Mouse (Mus musculus): ENCODE results near the gene Pde4a.

- TF ChIP-seq CTCF (IDR thresholded peaks at IDR 0.05; ENCODE audit: low read depth, low read length): no peak
- TF ChIP-seq POLR2A (IDR thresholded peaks at IDR 0.05; ENCODE audit: insufficient read depth, low read length): no peak
Observed at GRCm38 (mm10) chr9:21211624-21212023, 46.1 kb downstream of the Pde4a start.

All from ES-Bruce4 (cell line).